Mouse (Mus musculus) common myeloid progenitor, adult 5-6 weeks (primary cell): ENCODE data around the gene Nemf. TPM values are rescaled to one million over a fixed set of nuclear protein-coding genes. Genes with fewer than 3 reads are reported as not detected.

Source experiments
- ATAC-seq: replicated peaks from 2 replicates; pipeline ENCODE4 v1.8.0; 2016; ENCODE audit warnings: low read depth, mild to moderate bottlenecking, moderate TSS enrichment, inconsistent platforms; ENCODE audit not compliant: poor library complexity, severe bottlenecking
- total RNA-seq: library from RNA; stranded (forward); fragments of 200-1000, 187-1606 nt; gene quantifications from 2 replicates; pipeline ENCODE4 v1.2.3, GENCODE M21; 2017

Gene Nemf
- total RNA-seq, 1 experiment from 2014 or later, result 126 TPM

DNA sequence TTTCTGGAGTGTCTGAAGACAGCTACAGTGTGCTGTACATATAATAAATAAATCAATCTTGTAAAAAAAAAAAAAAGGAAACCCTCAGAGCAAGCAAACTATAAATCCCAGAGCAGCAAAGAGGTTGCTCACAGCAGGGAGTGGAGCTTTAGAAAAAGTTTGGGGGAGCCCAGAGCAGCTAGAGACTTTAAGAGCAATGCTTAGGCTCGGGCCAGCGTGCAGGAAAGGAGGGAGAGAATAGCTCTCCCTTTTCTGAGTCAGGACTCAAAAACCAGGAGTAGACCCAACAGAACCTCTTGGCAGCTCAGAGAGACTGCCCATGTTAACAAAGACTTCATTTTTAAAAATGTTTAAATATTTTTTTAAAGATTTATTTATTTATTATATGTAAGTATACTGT lies 88.0 kb downstream of the Nemf start:
- no peak for ATAC-seq

DNA sequence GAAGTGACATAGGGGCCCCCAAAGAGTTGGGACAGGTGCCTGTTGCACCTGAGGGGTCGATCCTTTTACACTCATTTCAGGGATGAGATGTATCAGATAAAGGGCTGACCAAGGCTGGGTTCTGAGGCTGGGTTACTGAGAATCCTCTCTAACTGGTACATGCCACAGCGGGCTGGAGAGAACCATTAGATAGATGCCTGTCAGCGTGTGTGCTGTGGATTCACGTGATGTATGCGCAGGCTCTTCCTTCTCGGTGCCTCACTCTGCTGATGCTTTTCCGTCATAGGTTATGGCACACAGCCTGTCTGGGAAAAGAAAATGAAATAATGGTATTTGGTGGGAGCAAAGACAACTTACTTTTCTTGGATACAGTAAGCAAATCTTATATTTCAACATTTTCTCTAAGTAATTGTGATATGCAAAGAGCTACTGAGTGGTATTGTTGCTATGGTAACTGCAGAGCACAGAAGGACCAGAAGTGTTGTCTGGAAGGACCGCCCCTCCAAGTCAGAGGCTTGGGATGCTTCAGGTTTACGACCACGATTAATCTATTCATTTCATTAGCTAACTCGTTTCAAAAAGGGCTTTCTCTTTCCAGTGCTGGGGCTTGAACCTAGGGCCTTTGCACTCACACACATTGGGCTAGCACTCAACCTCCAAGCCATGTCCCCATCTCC lies 88.9 kb downstream of the Nemf start:
- ATAC-seq, result no peak

DNA sequence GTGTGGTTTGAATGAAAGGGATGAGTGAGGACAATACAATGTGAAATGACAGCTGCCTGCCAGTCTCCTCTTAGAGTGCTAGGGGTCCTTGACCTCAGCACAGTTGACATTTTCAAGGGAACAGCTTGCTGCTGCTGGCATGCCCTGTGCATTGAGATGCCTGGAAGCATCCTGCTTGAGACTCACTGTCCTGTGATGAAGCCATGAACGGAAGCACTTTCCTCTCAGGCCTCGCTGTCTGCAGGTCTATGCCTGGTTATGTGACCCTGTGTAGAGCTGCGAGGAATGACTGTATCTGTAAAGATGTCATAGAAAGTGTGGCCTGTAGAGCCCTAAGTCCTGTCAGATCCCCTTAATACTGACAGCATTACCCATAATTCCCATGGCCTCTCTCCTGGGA lies 91.9 kb downstream of the Nemf start:
- no peak for ATAC-seq

DNA sequence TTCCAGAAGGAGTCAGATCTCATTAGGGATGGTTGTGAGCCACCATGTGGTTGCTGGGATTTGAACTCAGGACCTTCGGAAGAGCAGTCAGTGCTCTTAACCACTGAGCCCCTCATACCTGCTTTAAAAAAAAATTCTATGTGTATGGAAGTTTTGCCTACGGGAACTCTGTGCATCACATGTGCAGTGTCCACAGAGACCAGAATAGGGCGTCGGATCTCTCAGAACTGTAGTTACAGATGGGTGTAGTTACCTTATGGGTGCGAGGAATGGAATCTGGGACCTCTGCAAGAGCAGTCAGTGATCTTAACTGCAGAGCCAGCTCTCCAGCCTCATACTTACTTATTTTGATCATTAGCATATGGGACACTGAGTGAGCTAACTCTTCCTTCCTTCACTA lies 94.7 kb downstream of the Nemf start:
- no peak for ATAC-seq

Other genes with a start within 250 kb of the Nemf start
- 2,127 and 2,208 TPM in 2 replicates for gene Rps29, start 198.0 kb downstream of the Nemf start, total RNA-seq
- 9.8 and 16.1 TPM in 2 replicates for gene Lrr1, start 188.4 kb downstream of the Nemf start, total RNA-seq
- 891 and 1,224 TPM in 2 replicates for gene Rpl36al, start 173.1 kb downstream of the Nemf start, total RNA-seq
- gene Mgat2, start 173.0 kb downstream of the Nemf start, total RNA-seq, result 105 and 110 TPM in 2 replicates
- gene Gm49383, start 160.1 kb downstream of the Nemf start, total RNA-seq, result 43.1 and 49.1 TPM in 2 replicates
- 3.0 and 6.5 TPM in 2 replicates for gene Dnaaf2, start 158.7 kb downstream of the Nemf start, total RNA-seq
- gene Gm49384, start 152.9 kb downstream of the Nemf start, total RNA-seq, result 25.5 and 38.6 TPM in 2 replicates
- gene Pole2, start 129.0 kb downstream of the Nemf start, total RNA-seq, result 41.6 and 42.1 TPM in 2 replicates
- 7.8 and 9.2 TPM in 2 replicates for gene Klhdc1, start 116.0 kb downstream of the Nemf start, total RNA-seq
- 65.6 and 79.0 TPM in 2 replicates for gene Klhdc2, start 60.5 kb downstream of the Nemf start, total RNA-seq
- gene Arf6, start 15.0 kb upstream of the Nemf start, total RNA-seq, result 104 and 110 TPM in 2 replicates
- gene Gm9887, start 15.3 kb upstream of the Nemf start, total RNA-seq, result 1.5 TPM in 1 of 2 replicates, not detected in the other
- 13.5 and 16.6 TPM in 2 replicates for gene Vcpkmt, start 225.9 kb upstream of the Nemf start, total RNA-seq